Mouse (Mus musculus) heart, embryonic 11.5 days (tissue): Measurements from ENCODE around the gene Angptl4. TPM values are rescaled to one million over a fixed set of nuclear protein-coding genes. Genes with fewer than 3 reads are reported as not detected.
"Not testable (repeated sequence)": the region's sequence is repeated elsewhere in the genome, so short reads cannot be mapped to it uniquely, and the experiment has no call there.

Source experiments
- ATAC-seq: fragments of 200-750 bp; cut with Nextera tagmentation; replicated peaks from 2 replicates; pipeline ENCODE4 v1.8.0; 2017; ENCODE audit warnings: moderate library complexity; ENCODE audit not compliant: insufficient number of reproducible peaks, low FRiP score, low TSS enrichment
- H3K27ac ChIP-seq: fragments of 300-500 bp; sonication (generic); 2 replicates; pipeline ENCODE4 v1.5.1; 2014; ENCODE audit warnings: mild to moderate bottlenecking, low read depth, low read length
- H3K27me3 ChIP-seq: fragments of 300-500 bp; sonication (generic); 2 replicates; pipeline ENCODE4 v1.6.1; 2014; ENCODE audit warnings: mild to moderate bottlenecking, low read length, mixed read lengths; ENCODE audit not compliant: control insufficient read depth, insufficient read depth
- H3K36me3 ChIP-seq: fragments of 300-500 bp; sonication (generic); 2 replicates; pipeline ENCODE4 v1.6.1; 2014; ENCODE audit warnings: mild to moderate bottlenecking, low read length, moderate library complexity, mixed read lengths; ENCODE audit not compliant: control insufficient read depth, insufficient read depth
- H3K4me1 ChIP-seq: fragments of 300-500 bp; sonication (generic); 2 replicates; pipeline ENCODE4 v1.6.1; 2014; ENCODE audit warnings: low read length; ENCODE audit not compliant: control insufficient read depth, insufficient read depth
- H3K4me2 ChIP-seq: fragments of 300-500 bp; sonication (generic); 2 replicates; pipeline ENCODE4 v1.6.1; 2014; ENCODE audit warnings: mild to moderate bottlenecking, moderate library complexity
- H3K4me3 ChIP-seq: fragments of 300-500 bp; sonication (generic); 2 replicates; pipeline ENCODE4 v1.5.1; 2014; ENCODE audit warnings: low read depth, low read length
- H3K9ac ChIP-seq: fragments of 300-500 bp; sonication (generic); 2 replicates; pipeline ENCODE4 v1.6.1; 2014; ENCODE audit warnings: mild to moderate bottlenecking, low read depth, low read length, moderate library complexity
- H3K9me3 ChIP-seq: fragments of 300-500 bp; sonication (generic); replicated peaks from 2 replicates; pipeline ENCODE4 v1.6.1; 2016; ENCODE audit warnings: low read length; ENCODE audit not compliant: control insufficient read depth
- WGBS: fragments of 180-500 bp; shearing (Covaris S2); extraction: QIAGEN DNeasy Blood & Tissue Kit; methylation state at CpG from one replicate; pipeline ENCODE4 v1.1.7; 2014; ENCODE audit not compliant: insufficient replicate concordance; 5-methylcytosine and 5-hydroxymethylcytosine counted together
- polyA plus RNA-seq: library from polyadenylated mRNA; unstranded; fragments of >200 nt; fragmentation: Nextera tagmentation; extraction: Ambion mirVana; gene quantifications from 2 replicates; pipeline ENCODE4 v1.2.1, GENCODE M21; 2014

Gene Angptl4
- polyA plus RNA-seq, 1 experiment from 2014 or later, result 10.5 TPM

GRCm38 (mm10) chr17:33742420-33742819 lies 39.2 kb downstream of the Angptl4 start:
- Histone ChIP-seq H3K4me2 (no peak overlapping the region), H3K36me3 (0 out of 2 replicates have a peak, but pooled peaks cover 5% of the 10 kb centered on the region), H3K9ac (no peak overlapping the region), H3K27me3 (no peaks in the 10 kb centered on the region), H3K4me3 (no peak overlapping the region), H3K9me3 (0 out of 2 replicates have a peak, but pooled peaks cover 6% of the 10 kb centered on the region), H3K27ac (no peak overlapping the region), H3K4me1 (peaks cover 4% of the 10 kb centered on the region; the same call in 1 of the 2 replicates)
- ATAC-seq, result no peak
- WGBS, result 95% methylated on average over 1 of the region's 1 CpGs

- 52% methylated on average over 10 of the region's 10 CpGs for WGBS
Observed at GRCm38 (mm10) chr17:33733526-33733925, 48.1 kb downstream of the Angptl4 start.

DNA sequence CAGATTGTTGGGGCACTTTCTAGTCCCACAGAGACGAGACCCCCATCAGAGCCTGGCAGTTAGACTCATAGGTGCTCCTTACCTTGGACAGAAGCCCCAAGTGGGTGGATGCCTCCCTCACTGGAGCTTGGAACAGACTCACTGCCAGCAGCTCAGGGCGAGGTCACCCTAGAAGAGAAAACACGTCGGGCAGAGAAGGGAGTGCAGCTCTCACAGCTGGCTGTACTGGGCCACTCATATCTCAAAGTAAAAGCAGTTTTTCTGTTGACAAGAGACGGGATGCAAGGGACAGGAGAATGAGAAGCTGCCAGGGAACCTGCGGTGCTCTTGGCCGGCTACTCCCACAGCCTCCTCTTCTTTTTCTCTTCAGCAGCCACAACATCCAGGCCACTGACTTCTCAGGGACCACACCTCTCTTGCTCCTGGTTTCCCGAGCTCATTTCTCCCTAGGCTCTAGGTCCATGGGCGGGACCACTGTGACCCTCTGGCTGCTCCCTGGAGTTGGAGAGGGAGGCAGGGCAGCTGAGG lies 49.0 kb downstream of the Angptl4 start:
- ATAC-seq, H3K9ac ChIP-seq, H3K4me1 ChIP-seq, H3K27ac ChIP-seq, H3K4me2 ChIP-seq, H3K27me3 ChIP-seq, H3K9me3 ChIP-seq, H3K36me3 ChIP-seq, H3K4me3 ChIP-seq: not testable (repeated sequence)
- 64% methylated on average over 9 of the region's 9 CpGs for WGBS

More at GRCm38 (mm10) chr17:33733526-33733925, 48.1 kb downstream of the Angptl4 start:
- not testable (repeated sequence) for H3K27ac ChIP-seq, H3K4me2 ChIP-seq, H3K4me3 ChIP-seq, H3K4me1 ChIP-seq, H3K27me3 ChIP-seq, H3K36me3 ChIP-seq, ATAC-seq, H3K9ac ChIP-seq, H3K9me3 ChIP-seq

- Histone ChIP-seq H3K9me3 (no peaks in the 10 kb centered on the region), H3K4me2 (no peak overlapping the region), H3K36me3 (no peaks in the 10 kb centered on the region), H3K9ac (no peak overlapping the region), H3K4me3 (no peak overlapping the region), H3K4me1 (no peaks in the 10 kb centered on the region), H3K27ac (no peak overlapping the region), H3K27me3 (no peaks in the 10 kb centered on the region)
- ATAC-seq, result no peak
- 62% methylated on average over 2 of the region's 2 CpGs for WGBS
Observed at GRCm38 (mm10) chr17:33729215-33729614, 52.4 kb downstream of the Angptl4 start.

- Histone ChIP-seq H3K4me2 (no peak overlapping the region), H3K27ac (no peak overlapping the region)
Observed at GRCm38 (mm10) chr17:33728396-33728795, 53.2 kb downstream of the Angptl4 start.

More at GRCm38 (mm10) chr17:33728396-33728795, 53.2 kb downstream of the Angptl4 start:
- Histone ChIP-seq H3K4me3 (no peak overlapping the region), H3K9ac (no peak overlapping the region), H3K36me3 (no peaks in the 10 kb centered on the region), H3K27me3 (no peaks in the 10 kb centered on the region), H3K9me3 (no peaks in the 10 kb centered on the region), H3K4me1 (no peaks in the 10 kb centered on the region)
- 75% methylated on average over 2 of the region's 2 CpGs for WGBS
- ATAC-seq, result no peak

Other genes with a start within 250 kb of the Angptl4 start
- gene Myo1f, start 226.1 kb downstream of the Angptl4 start, polyA plus RNA-seq, result 0.82 and 1.0 TPM in 2 replicates
- 56.4 and 59.9 TPM in 2 replicates for gene Zfp414, start 152.7 kb downstream of the Angptl4 start, polyA plus RNA-seq
- gene Pram1, start 143.8 kb downstream of the Angptl4 start, polyA plus RNA-seq, result 0.43 and 0.62 TPM in 2 replicates
- gene Hnrnpm, start 95.0 kb downstream of the Angptl4 start, polyA plus RNA-seq, result 278 and 323 TPM in 2 replicates
- gene March2, start 63.2 kb downstream of the Angptl4 start, polyA plus RNA-seq, result 73.6 and 83.2 TPM in 2 replicates
- gene Rab11b, start 21.3 kb downstream of the Angptl4 start, polyA plus RNA-seq, result 254 and 285 TPM in 2 replicates
- 30.1 and 43.2 TPM in 2 replicates for gene Kank3, start 28.7 kb upstream of the Angptl4 start, polyA plus RNA-seq
- 654 and 701 TPM in 2 replicates for gene Rps28, start 42.7 kb upstream of the Angptl4 start, polyA plus RNA-seq
- gene Ndufa7, start 42.7 kb upstream of the Angptl4 start, polyA plus RNA-seq, result 457 and 481 TPM in 2 replicates
- 60.8 and 63.9 TPM in 2 replicates for gene Cd320, start 61.3 kb upstream of the Angptl4 start, polyA plus RNA-seq
- gene Gm7029, start 92.0 kb upstream of the Angptl4 start, polyA plus RNA-seq, result not detected in 2 replicates
- gene Kifc1, start 108.8 kb upstream of the Angptl4 start, polyA plus RNA-seq, result 8.1 and 11.8 TPM in 2 replicates
- gene Platr17, start 123.3 kb upstream of the Angptl4 start, polyA plus RNA-seq, result not detected in 2 replicates
- 26.4 and 37.0 TPM in 2 replicates for gene Daxx, start 127.6 kb upstream of the Angptl4 start, polyA plus RNA-seq
- 22.0 and 23.4 TPM in 2 replicates for gene Tapbp, start 134.1 kb upstream of the Angptl4 start, polyA plus RNA-seq
- 7.2 and 7.8 TPM in 2 replicates for gene Zbtb22, start 134.1 kb upstream of the Angptl4 start, polyA plus RNA-seq
- gene Rgl2, start 147.7 kb upstream of the Angptl4 start, polyA plus RNA-seq, result 25.8 and 27.8 TPM in 2 replicates
- 147 and 151 TPM in 2 replicates for gene Pfdn6, start 158.5 kb upstream of the Angptl4 start, polyA plus RNA-seq
- gene Wdr46, start 158.8 kb upstream of the Angptl4 start, polyA plus RNA-seq, result 18.3 and 19.7 TPM in 2 replicates
- 2.8 and 5.9 TPM in 2 replicates for gene B3galt4, start 169.7 kb upstream of the Angptl4 start, polyA plus RNA-seq
- gene Vps52, start 174.0 kb upstream of the Angptl4 start, polyA plus RNA-seq, result 28.1 and 29.5 TPM in 2 replicates
- 1,135 and 1,150 TPM in 2 replicates for gene Rps18, start 174.2 kb upstream of the Angptl4 start, polyA plus RNA-seq
- gene H2-K1, start 218.5 kb upstream of the Angptl4 start, polyA plus RNA-seq, result 13.8 and 13.9 TPM in 2 replicates
- gene Ring1, start 242.8 kb upstream of the Angptl4 start, polyA plus RNA-seq, result 3.9 and 4.4 TPM in 2 replicates
- 29.4 and 35.5 TPM in 2 replicates for gene H2-Ke6, start 246.2 kb upstream of the Angptl4 start, polyA plus RNA-seq
- gene Slc39a7, start 249.9 kb upstream of the Angptl4 start, polyA plus RNA-seq, result 61.4 and 67.2 TPM in 2 replicates
- 13.8 and 14.6 TPM in 2 replicates for gene Rxrb, start 250.0 kb upstream of the Angptl4 start, polyA plus RNA-seq